Mouse (Mus musculus) bone marrow macrophage, adult 2 months (primary cell): ENCODE results near the gene Kbtbd12. TPM values are rescaled to one million over a fixed set of nuclear protein-coding genes. Genes with fewer than 3 reads are reported as not detected.

ENCODE experiments used
- H3K27ac ChIP-seq: 2 replicates; pipeline ENCODE4 v1.5.1; 2012; ENCODE audit warnings: low read depth, low read length; ENCODE audit not compliant: insufficient read depth
- H3K4me1 ChIP-seq: 2 replicates; pipeline ENCODE4 v1.6.1; 2012; ENCODE audit warnings: low read length; ENCODE audit not compliant: control insufficient read depth, insufficient read depth
- H3K4me3 ChIP-seq: 2 replicates; pipeline ENCODE4 v1.5.1; 2012; ENCODE audit warnings: mild to moderate bottlenecking, low read length, moderate library complexity; ENCODE audit not compliant: insufficient read depth
- CTCF ChIP-seq: IDR thresholded peaks from 2 replicates; pipeline ENCODE4 v1.5.1; 2012; ENCODE audit warnings: low read depth, mild to moderate bottlenecking, low read length, moderate library complexity
- POLR2A ChIP-seq: IDR thresholded peaks from 2 replicates; pipeline ENCODE4 v1.6.1; 2012; ENCODE audit warnings: mild to moderate bottlenecking, low read depth, low read length, borderline replicate concordance
- polyA plus RNA-seq: library from polyadenylated mRNA; stranded (reverse); fragments of >200 nt; gene quantifications from 2 replicates; pipeline ENCODE4 v1.2.4, GENCODE M21; 2012; ENCODE audit not compliant: missing spikeins, insufficient read depth, insufficient read length

Kbtbd12 gene
- polyA plus RNA-seq, 1 experiment = not detected

DNA sequence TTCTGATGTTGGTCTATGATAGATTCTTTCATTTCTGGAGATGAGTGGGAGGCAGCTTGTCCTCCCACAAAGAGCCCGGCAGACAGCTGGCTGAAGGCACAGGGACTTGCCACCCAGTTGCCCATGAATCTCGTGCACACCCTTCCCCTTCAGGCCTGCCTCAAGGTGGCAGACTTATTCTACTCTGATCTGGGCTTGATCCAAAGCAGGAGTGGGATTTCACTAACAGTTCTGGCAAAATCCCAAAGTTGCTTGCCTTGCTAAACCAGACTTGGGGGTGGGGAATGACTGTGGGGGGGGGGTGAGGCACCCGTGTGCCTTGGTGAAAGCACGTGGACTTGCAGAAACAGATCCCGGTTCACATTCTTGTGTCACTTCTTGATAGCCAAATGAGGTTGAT is 48.2 kb downstream of the Kbtbd12 start:
- no peaks in the 10 kb centered on the region for H3K4me1 ChIP-seq
- H3K27ac ChIP-seq = no peak overlapping the region
- TF ChIP-seq POLR2A = no peak
- no peak for TF ChIP-seq CTCF
- no peak overlapping the region for H3K4me3 ChIP-seq

DNA sequence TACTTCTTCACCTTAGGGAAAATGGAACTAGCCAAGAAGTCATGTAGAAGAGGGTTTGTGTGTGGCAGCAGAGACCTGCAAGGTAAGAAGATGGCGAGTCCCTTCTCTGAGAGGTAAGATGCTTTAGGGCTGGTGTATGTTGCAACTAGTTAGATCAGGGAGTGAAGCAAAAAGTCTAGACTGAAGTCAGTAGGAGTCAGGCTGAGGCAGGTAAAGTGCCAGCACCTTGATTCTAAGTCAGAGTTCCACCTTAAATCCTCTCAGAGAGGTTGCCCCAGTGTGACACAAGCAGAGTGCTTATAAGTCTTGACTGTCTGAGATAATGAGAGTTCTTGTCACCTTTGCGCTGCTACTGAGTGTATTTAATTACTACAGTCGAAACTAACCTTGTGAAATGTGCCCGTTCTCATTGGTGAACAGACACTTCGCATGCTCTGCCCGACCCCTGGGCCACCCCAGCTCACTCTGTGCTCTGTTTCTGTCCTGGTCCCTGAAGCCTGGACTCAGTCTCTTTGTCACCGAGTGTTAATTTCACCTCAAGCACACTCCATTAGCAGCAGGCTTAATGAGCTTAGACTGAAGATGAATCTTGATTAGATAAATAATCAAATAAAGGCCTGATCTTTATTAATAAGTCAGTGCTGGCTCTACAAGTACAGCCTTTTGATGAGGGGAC is 49.0 kb downstream of the Kbtbd12 start:
- H3K27ac ChIP-seq = no peak overlapping the region
- H3K4me3 ChIP-seq = no peak overlapping the region
- H3K4me1 ChIP-seq = no peaks in the 10 kb centered on the region
- no peak for TF ChIP-seq POLR2A
- no peak for TF ChIP-seq CTCF

DNA sequence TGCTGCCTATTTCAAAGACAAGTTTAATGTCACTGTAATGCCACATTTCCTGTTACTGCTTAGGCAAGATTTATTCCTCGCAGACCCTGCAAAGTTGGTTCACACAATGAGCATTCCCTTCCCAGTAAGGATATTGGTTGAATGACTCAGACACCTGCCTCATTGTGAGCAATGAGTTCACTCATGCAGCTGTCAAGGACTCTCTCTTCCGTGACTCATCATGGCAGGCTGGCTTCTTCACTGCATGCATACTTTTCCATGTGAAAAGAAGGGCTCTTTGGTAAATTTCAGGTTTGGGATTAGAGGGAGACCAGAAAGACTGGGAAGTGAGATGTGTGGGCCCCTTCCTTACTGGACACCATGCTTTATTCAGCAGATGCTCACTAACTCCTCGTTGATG is 50.7 kb downstream of the Kbtbd12 start:
- TF ChIP-seq CTCF (no peak), POLR2A (no peak)
- Histone ChIP-seq H3K27ac (no peak overlapping the region), H3K4me1 (no peaks in the 10 kb centered on the region), H3K4me3 (no peak overlapping the region)

DNA sequence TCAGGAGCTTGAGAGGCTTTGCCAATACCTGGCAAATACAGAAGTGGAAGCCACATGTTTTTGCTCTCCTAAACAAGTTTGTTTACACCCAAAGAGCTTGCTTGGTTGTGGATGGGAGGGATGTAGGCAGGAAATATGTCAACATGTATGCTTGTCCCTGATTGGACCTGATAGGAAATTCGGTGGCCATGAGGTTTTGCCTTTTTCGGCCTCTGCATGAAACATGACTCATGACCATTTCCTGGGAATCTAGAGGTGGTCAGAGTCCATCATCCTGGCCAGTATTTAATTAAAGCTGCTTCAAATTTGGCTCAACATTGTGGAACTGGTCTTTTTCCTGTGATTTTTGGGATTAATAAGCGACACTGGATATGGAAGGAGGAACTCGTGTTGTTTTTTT is 53.8 kb downstream of the Kbtbd12 start:
- H3K27ac ChIP-seq = no peak overlapping the region
- TF ChIP-seq POLR2A (no peak), CTCF (no peak)
- H3K4me1 ChIP-seq = no peaks in the 10 kb centered on the region
- no peak overlapping the region for H3K4me3 ChIP-seq

DNA sequence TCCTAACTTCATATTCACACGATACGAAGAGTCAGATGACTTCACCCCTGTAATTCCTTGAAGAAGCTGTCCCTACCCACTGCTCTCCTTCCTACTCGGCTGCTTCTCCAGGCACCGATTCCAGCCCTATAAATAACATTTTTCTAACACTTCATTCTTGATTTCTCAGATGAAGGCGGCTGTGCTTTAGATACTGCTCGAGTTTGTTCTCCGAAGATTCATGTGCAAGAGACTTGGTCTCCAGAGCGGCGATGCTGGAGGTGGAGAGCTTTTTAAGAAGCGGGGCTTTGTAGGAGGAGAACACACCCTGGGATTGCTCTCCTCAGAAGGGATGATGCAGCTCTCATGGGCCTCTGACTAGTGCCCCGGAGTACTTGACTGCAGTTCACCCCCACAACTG is 61.3 kb downstream of the Kbtbd12 start:
- Histone ChIP-seq H3K27ac (no peak overlapping the region), H3K4me3 (no peak overlapping the region), H3K4me1 (no peaks in the 10 kb centered on the region)
- TF ChIP-seq CTCF (no peak), POLR2A (no peak)

DNA sequence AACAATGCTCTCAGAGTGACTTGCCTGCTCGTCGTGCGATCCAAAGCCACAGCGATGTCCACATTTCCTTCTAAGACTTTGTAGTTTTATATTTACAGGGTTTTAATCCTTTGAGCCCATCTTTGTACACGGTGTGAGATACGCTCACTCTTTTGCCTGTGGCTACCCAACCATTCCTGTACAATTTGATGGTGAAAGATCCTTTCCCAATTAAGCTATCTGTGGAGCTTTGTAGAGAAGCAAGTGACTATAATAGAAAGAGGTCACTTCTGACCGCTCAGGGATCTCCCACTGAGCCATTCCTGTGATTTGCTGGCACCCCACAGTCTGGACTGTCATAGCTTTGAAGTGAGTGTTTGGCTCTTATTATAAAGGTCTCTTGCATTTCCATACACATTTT is 71.1 kb downstream of the Kbtbd12 start:
- H3K4me1 ChIP-seq = no peaks in the 10 kb centered on the region
- no peak for TF ChIP-seq POLR2A
- no peak for TF ChIP-seq CTCF
- H3K27ac ChIP-seq = no peak overlapping the region
- no peak overlapping the region for H3K4me3 ChIP-seq

DNA sequence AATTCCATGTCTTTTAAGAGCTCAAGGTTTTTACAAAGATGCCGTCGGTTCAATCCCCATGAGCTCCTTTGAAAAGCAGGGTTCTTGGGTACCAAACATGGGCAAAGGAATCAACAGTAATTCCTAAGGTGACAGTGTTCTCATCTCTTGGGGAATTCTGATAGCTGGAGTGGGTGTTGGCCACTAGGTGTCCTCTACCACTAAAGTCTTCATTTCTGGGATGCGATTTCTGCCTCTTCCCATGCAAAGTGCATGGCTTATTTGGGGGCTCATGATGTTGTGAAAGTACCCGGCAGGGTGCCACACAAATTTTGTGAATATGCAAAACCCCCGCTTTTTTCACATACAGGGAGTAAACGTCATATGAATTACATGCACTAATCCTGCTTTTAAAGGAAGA is 72.7 kb downstream of the Kbtbd12 start:
- no peak for TF ChIP-seq CTCF
- no peak for TF ChIP-seq POLR2A
- Histone ChIP-seq H3K27ac (no peak overlapping the region), H3K4me1 (no peaks in the 10 kb centered on the region), H3K4me3 (no peak overlapping the region)

DNA sequence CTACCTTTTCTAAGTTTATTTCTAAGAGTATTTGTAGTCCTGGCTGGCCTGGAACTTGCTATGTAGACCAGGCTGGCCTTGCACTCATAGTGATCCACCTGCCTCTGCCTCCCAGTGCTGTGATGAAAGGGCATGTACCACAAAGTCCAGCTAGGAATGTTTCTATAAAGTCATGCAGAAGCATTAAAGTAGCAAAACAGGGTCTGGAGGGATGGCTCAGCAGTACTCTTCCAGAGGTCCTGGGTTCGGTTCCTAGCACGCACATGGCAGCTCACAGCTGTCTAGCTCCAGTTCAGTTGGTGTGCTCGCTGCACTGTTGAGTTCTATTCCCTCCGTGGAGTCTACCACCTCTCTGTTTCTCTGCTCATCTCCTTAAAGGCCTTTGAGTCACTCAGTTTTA is 77.6 kb downstream of the Kbtbd12 start:
- Histone ChIP-seq H3K4me1 (no peaks in the 10 kb centered on the region), H3K4me3 (no peak overlapping the region), H3K27ac (no peak overlapping the region)
- TF ChIP-seq POLR2A = no peak
- TF ChIP-seq CTCF = no peak

DNA sequence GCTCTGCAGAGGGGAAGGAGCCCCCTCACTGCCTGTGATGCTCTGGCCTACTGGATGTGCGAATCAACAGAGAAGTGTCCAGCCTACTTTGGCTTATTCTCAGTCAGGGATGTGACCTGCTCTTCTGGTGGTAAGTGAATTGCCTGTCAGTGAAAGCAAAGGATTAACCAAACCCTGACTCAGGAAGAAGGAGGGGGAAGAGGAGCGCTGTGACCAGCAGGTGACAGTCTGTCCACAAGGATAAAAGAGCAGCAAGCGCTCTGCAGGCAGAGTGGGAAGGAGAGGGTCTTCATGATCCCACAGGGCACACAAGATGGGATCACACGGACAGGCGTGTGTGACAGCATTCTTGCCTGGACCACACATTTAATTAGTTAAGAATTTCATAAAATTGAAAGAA is 78.1 kb downstream of the Kbtbd12 start:
- TF ChIP-seq POLR2A (no peak), CTCF (no peak)
- Histone ChIP-seq H3K4me3 (no peak overlapping the region), H3K27ac (no peak overlapping the region), H3K4me1 (no peaks in the 10 kb centered on the region)

DNA sequence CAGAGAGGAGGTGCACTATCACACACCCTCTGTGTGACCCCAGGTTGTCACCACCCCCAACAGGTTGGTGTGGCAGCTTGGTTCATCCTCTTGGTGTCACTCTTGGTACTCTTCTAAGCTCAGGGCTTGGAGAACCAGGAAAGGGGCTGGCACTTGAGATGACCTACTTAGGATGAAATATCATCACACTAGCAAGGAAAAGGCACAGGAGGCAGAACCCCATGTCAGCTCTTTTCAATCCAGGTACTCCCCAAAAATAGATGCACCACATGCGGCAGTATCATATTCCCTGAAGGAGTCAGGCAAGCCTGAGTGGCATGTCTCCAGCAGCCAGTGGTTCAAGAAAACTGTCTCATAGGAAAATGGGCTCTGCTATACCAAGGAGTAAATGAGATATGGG is 79.7 kb downstream of the Kbtbd12 start:
- H3K4me3 ChIP-seq = no peak overlapping the region
- TF ChIP-seq CTCF (no peak), POLR2A (no peak)
- no peak overlapping the region for H3K27ac ChIP-seq
- H3K4me1 ChIP-seq = no peaks in the 10 kb centered on the region

DNA sequence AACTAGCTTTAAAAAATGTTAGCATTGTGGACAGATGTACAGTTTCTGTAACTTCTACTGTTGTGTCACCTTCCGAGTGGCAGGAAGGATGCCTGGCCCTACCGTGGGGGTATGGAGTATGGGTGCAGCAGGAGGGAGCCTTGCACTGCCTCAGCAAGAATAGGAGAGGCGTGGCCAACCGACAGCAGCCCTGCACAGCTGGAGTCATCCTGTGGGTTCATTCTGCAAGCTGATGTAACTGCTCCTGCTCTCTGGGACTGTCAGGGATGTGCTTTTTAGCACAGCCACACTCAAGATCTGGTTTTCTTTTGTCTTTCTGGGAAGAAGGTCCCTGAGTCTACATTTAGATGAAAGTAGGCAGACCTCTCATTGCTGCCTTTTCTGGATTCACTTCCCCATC is 80.2 kb downstream of the Kbtbd12 start:
- Histone ChIP-seq H3K27ac (no peak overlapping the region), H3K4me1 (no peaks in the 10 kb centered on the region), H3K4me3 (no peak overlapping the region)
- no peak for TF ChIP-seq CTCF
- TF ChIP-seq POLR2A = no peak
